Mouse (Mus musculus) heart, adult 2 months (tissue): ENCODE measurements at regions not wholly inside any gene's neighbourhood (a gene's known extent, or its start where the extent isn't known, plus 50 kb on each side); places are given as distances from the start of the nearest gene placed in this dataset.

Experiments used
- DNase-seq, 2 experiments: peaks; one replicate each; pipeline ENCODE4 v3.0.0; 2021
- H3K27ac ChIP-seq: fragments of 200-600 bp; 2 replicates; pipeline ENCODE4 v1.8.1; 2022
- H3K27me3 ChIP-seq: fragments of 200-500 bp; 2 replicates; pipeline ENCODE4 v1.6.1; 2012; ENCODE audit warnings: mild to moderate bottlenecking, low read length, inconsistent platforms, mixed read lengths; ENCODE audit not compliant: control insufficient read depth, insufficient read depth
- H3K36me3 ChIP-seq: fragments of 200-500 bp; 2 replicates; pipeline ENCODE4 v1.6.1; 2012; ENCODE audit warnings: low read length, inconsistent platforms; ENCODE audit not compliant: control insufficient read depth, insufficient read depth
- H3K4me1 ChIP-seq: fragments of 200-500 bp; 2 replicates; pipeline ENCODE4 v1.6.1; 2011; ENCODE audit warnings: low read length; ENCODE audit not compliant: control insufficient read depth, insufficient read depth
- H3K4me3 ChIP-seq: fragments of 200-600 bp; 2 replicates; pipeline ENCODE4 v1.8.1; 2022
- H3K79me2 ChIP-seq: fragments of 200-500 bp; replicated peaks from 2 replicates; pipeline ENCODE4 v1.6.1; 2012; ENCODE audit warnings: mild to moderate bottlenecking, inconsistent platforms, low read length, moderate library complexity, mixed read lengths; ENCODE audit not compliant: control insufficient read depth, insufficient read depth
- H3K9ac ChIP-seq: fragments of 200-500 bp; 2 replicates; pipeline ENCODE4 v1.6.1; 2012; ENCODE audit warnings: low read depth, mild to moderate bottlenecking, control low read depth, inconsistent platforms, low read length, mixed read lengths
- CTCF ChIP-seq: fragments of 200-600 bp; IDR thresholded peaks from 2 replicates; pipeline ENCODE4 v1.8.1; 2022; ENCODE audit warnings: antibody characterized with exemption, mild to moderate bottlenecking, moderate library complexity
- EP300 ChIP-seq: fragments of 200-500 bp; IDR thresholded peaks from 2 replicates; pipeline ENCODE4 v1.6.1; 2011; ENCODE audit warnings: low read depth, low read length, control low read depth; ENCODE audit not compliant: insufficient read depth
- POLR2A ChIP-seq: fragments of 200-500 bp; IDR thresholded peaks from 2 replicates; pipeline ENCODE4 v1.6.1; 2011; ENCODE audit warnings: mild to moderate bottlenecking, low read depth, low read length, control low read depth; ENCODE audit not compliant: insufficient read depth
- WGBS: fragments of 180-500 bp; shearing (Covaris S2); methylation state at CpG from one replicate; pipeline ENCODE4 v1.1.7; 2018; 5-methylcytosine and 5-hydroxymethylcytosine counted together
- intact Hi-C: fragments of 180-260 bp; cut with DNase I; formaldehyde crosslinking; loops from one replicate; pipeline ENCODE4 v1.15.1; 2025
- microRNA-seq, 2 experiments: library from miRNA; unstranded; fragments of <30 nt; microRNA quantifications; one replicate each; pipeline ENCODE4 v1.2.0; 2021

- Histone ChIP-seq H3K79me2 (no peaks in the 10 kb centered on the region), H3K27ac (no peak overlapping the region), H3K27me3 (no peaks in the 10 kb centered on the region), H3K36me3 (no peaks in the 10 kb centered on the region), H3K9ac (no peak overlapping the region), H3K4me1 (no peaks in the 10 kb centered on the region), H3K4me3 (no peak overlapping the region)
- TF ChIP-seq CTCF (peak; percentile 75), POLR2A (no peak), EP300 (no peak)
- intact Hi-C loops = loop anchor here (5.0 kb wide), 1 partner anchor 172 kb away; no protein-coding TSS in a partner anchor
- DNase-seq = peak in 1 of 2 experiments; percentile 30
- 25% methylated on average over 3 of the region's 3 CpGs for WGBS
Observed at GRCm38 (mm10) chr7:35859601-35860000, 56.8 kb upstream of the Zfp507 start.

- 32% methylated on average over 10 of the region's 10 CpGs for WGBS
- H3K4me1 ChIP-seq = no peaks in the 10 kb centered on the region
- H3K27ac ChIP-seq = no peak overlapping the region
- TF ChIP-seq POLR2A (no peak), CTCF (no peak), EP300 (no peak)
- no peaks in the 10 kb centered on the region for H3K79me2 ChIP-seq
- intact Hi-C loops = loop anchor here (5.0 kb wide), 1 partner anchor 170 kb away; no protein-coding TSS in a partner anchor
- H3K27me3 ChIP-seq = no peaks in the 10 kb centered on the region
- H3K9ac ChIP-seq = no peak overlapping the region
- no peaks in the 10 kb centered on the region for H3K36me3 ChIP-seq
- no peak for DNase-seq
- H3K4me3 ChIP-seq = no peak overlapping the region
Observed at GRCm38 (mm10) chr7:35857693-35858092, 54.9 kb upstream of the Zfp507 start.

Small RNAs in the stretch of these regions (microRNA-seq; reads per million reads assigned to microRNA genes)
- 0 reads per million in 2 experiments for gene Gm23292
